Mouse (Mus musculus) forebrain, postnatal 0 days (tissue): ENCODE results near the gene Nrn1. TPM values are rescaled to one million over a fixed set of nuclear protein-coding genes. Genes with fewer than 3 reads are reported as not detected.

Experiments
- ATAC-seq: fragments of 200-750 bp; cut with Nextera tagmentation; 2 replicates; pipeline ENCODE4 v1.8.0; 2017; ENCODE audit warnings: mild to moderate bottlenecking, moderate library complexity
- DNase-seq: peaks from one replicate; pipeline ENCODE4 v3.0.0-alpha.2; 2015
- H3K27ac ChIP-seq: fragments of 300-500 bp; sonication (generic); 2 replicates; pipeline ENCODE4 v1.5.1; 2014; ENCODE audit warnings: low read depth, mild to moderate bottlenecking, antibody characterized with exemption, low read length, moderate library complexity, mixed read lengths
- H3K27me3 ChIP-seq: fragments of 300-500 bp; sonication (generic); 2 replicates; pipeline ENCODE4 v1.6.1; 2014; ENCODE audit warnings: mild to moderate bottlenecking, low read length, mixed read lengths; ENCODE audit not compliant: insufficient read depth
- H3K36me3 ChIP-seq: fragments of 300-500 bp; sonication (generic); 2 replicates; pipeline ENCODE4 v1.6.1; 2014; ENCODE audit warnings: mild to moderate bottlenecking, moderate library complexity; ENCODE audit not compliant: insufficient read depth
- H3K4me1 ChIP-seq: fragments of 300-500 bp; sonication (generic); 2 replicates; pipeline ENCODE4 v1.6.1; 2014; ENCODE audit warnings: antibody characterized with exemption; ENCODE audit not compliant: insufficient read depth
- H3K4me2 ChIP-seq: fragments of 300-500 bp; sonication (generic); 2 replicates; pipeline ENCODE4 v1.6.1; 2014; ENCODE audit warnings: low read depth, mild to moderate bottlenecking, moderate library complexity
- H3K4me3 ChIP-seq: fragments of 300-500 bp; sonication (generic); 2 replicates; pipeline ENCODE4 v1.5.1; 2014; ENCODE audit warnings: low read depth, low read length, mixed read lengths
- H3K9ac ChIP-seq: fragments of 300-500 bp; sonication (generic); 2 replicates; pipeline ENCODE4 v1.6.1; 2014; ENCODE audit warnings: mild to moderate bottlenecking
- H3K9me3 ChIP-seq: fragments of 300-500 bp; sonication (generic); 2 replicates; pipeline ENCODE4 v1.6.1; 2016; ENCODE audit warnings: low read length
- CTCF ChIP-seq: sonication (generic); IDR thresholded peaks from 2 replicates; pipeline ENCODE4 v1.5.1; 2016; ENCODE audit warnings: antibody characterized with exemption, control low read depth, low read depth
- WGBS: fragments of 180-500 bp; shearing (Covaris S2); extraction: QIAGEN DNeasy Blood & Tissue Kit; methylation state at CpG from one replicate; pipeline ENCODE4 v1.1.7; 2014; 5-methylcytosine and 5-hydroxymethylcytosine counted together
- polyA plus RNA-seq: library from polyadenylated mRNA; unstranded; fragments of >200 nt; fragmentation: Nextera tagmentation; extraction: Ambion mirVana; gene quantifications from 2 replicates; pipeline ENCODE4 v1.2.1, GENCODE M21; 2015
- total RNA-seq: library from RNA; depleted of rRNA; stranded (reverse); fragments of >200 nt; gene quantifications from 2 replicates; pipeline ENCODE4 v1.2.3, GENCODE M21; 2014

The Nrn1 gene
- total and polyA plus RNA-seq, 2 experiments from 2014 or later: 35.1 to 57.7 TPM

DNA sequence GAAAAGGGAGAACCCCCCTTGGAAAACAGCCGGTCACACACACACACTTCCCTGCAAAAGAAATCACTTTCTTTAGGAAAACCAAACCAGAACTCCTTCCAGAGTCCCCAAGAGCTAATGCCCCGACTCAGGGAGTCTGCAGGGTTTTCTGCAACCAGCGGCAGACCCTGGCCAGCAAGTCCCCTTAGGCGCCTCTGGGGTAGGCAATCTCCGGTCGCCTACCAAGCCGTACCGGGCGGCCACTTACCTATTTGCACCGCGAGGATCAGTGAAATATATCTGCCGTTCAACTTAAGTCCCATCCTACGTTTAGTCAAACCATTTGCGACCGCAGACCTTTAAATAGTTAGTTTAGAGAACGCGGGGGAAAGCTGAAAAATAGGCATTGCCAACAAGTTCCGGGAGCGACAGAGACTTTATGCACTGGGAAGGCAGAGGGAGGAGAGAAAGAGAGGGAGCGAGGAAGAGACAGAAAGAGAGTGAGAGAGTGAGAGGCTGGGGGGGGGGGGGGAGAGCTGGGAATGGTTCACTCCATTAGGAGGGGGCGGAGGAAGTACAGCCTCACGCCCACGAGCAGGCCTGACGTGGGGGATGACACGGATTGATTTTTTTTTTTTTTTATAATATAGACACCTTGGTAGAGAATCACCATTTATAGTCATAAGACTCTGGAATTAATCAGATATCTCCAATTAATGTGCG is 791 bp downstream of the Nrn1 start:
- ATAC-seq (peak; percentile 20), DNase-seq (peak; percentile 71)
- H3K27ac ChIP-seq: peak overlapping the region; percentile 89
- 2% methylated on average over 26 of the region's 26 CpGs for WGBS
- H3K9me3 ChIP-seq: no peaks in the 10 kb centered on the region
- peaks cover 15% of the 10 kb centered on the region; the same call in 1 of the 2 replicates for H3K27me3 ChIP-seq
- no peak for TF ChIP-seq CTCF
- H3K36me3 ChIP-seq: no peaks in the 10 kb centered on the region
- peak overlapping the region; percentile 44 for H3K4me3 ChIP-seq
- H3K4me2 ChIP-seq: peak overlapping the region; percentile 71
- H3K4me1 ChIP-seq: no peaks in the 10 kb centered on the region
- peak overlapping the region; percentile 60 for H3K9ac ChIP-seq

DNA sequence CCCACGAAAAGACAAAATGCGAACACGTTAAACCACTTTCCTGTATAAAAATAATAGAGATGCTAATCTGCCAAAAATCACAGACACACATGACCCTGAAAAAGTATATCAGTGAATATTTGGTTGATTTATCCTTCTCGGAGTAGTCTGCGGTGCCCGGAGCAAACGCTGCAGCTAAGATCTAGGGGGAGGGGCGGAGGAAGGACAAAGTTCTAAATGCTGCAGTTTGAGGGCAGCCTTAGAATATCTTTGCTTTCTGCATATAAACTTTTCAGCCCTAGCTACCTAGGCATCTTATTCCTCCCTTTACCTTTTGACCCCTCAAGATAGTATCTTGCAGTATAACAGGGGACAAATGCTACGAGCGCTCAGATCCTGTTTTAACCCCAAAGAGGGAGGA is 1.4 kb downstream of the Nrn1 start:
- Histone ChIP-seq H3K4me1 (no peaks in the 10 kb centered on the region), H3K9me3 (no peaks in the 10 kb centered on the region), H3K4me3 (peak overlapping the region; percentile 44), H3K27me3 (peaks cover 17% of the 10 kb centered on the region; the same call in 1 of the 2 replicates), H3K4me2 (peak overlapping the region; percentile 71), H3K27ac (peak overlapping the region; percentile 89), H3K9ac (peak overlapping the region; percentile 56), H3K36me3 (no peaks in the 10 kb centered on the region)
- ATAC-seq (no peak), DNase-seq (no peak)
- no peak for TF ChIP-seq CTCF
- under 1% methylated on average over 10 of the region's 10 CpGs for WGBS

- DNase-seq: peak; percentile 48
- peak overlapping the region; percentile 56 for H3K9ac ChIP-seq
- H3K27me3 ChIP-seq: peaks cover 22% of the 10 kb centered on the region; the same call in 1 of the 2 replicates
- no peak for ATAC-seq
- peak overlapping the region; percentile 71 for H3K4me2 ChIP-seq
- H3K9me3 ChIP-seq: no peaks in the 10 kb centered on the region
- H3K4me1 ChIP-seq: no peaks in the 10 kb centered on the region
- WGBS: 5% methylated on average over 6 of the region's 6 CpGs
- H3K4me3 ChIP-seq: peak overlapping the region; percentile 44
- H3K27ac ChIP-seq: peak overlapping the region; percentile 88
- no peak for TF ChIP-seq CTCF
- H3K36me3 ChIP-seq: no peaks in the 10 kb centered on the region
These were observed 1.9 kb downstream of the Nrn1 start for GRCm38 (mm10) chr13:36732891-36733490.

GRCm38 (mm10) chr13:36731931-36732461 is 2.9 kb downstream of the Nrn1 start:
- H3K27ac ChIP-seq: peak overlapping the region; percentile 88
- peak overlapping the region; percentile 44 for H3K4me3 ChIP-seq
- H3K27me3 ChIP-seq: peaks cover 26% of the 10 kb centered on the region
- H3K4me1 ChIP-seq: no peaks in the 10 kb centered on the region
- no peak for ATAC-seq
- DNase-seq: peak; percentile 77
- no peak for TF ChIP-seq CTCF
- no peaks in the 10 kb centered on the region for H3K36me3 ChIP-seq
- H3K4me2 ChIP-seq: peak overlapping the region; percentile 71
- 1% methylated on average over 23 of the region's 23 CpGs for WGBS
- peak overlapping the region; percentile 56 for H3K9ac ChIP-seq
- H3K9me3 ChIP-seq: no peaks in the 10 kb centered on the region

DNA sequence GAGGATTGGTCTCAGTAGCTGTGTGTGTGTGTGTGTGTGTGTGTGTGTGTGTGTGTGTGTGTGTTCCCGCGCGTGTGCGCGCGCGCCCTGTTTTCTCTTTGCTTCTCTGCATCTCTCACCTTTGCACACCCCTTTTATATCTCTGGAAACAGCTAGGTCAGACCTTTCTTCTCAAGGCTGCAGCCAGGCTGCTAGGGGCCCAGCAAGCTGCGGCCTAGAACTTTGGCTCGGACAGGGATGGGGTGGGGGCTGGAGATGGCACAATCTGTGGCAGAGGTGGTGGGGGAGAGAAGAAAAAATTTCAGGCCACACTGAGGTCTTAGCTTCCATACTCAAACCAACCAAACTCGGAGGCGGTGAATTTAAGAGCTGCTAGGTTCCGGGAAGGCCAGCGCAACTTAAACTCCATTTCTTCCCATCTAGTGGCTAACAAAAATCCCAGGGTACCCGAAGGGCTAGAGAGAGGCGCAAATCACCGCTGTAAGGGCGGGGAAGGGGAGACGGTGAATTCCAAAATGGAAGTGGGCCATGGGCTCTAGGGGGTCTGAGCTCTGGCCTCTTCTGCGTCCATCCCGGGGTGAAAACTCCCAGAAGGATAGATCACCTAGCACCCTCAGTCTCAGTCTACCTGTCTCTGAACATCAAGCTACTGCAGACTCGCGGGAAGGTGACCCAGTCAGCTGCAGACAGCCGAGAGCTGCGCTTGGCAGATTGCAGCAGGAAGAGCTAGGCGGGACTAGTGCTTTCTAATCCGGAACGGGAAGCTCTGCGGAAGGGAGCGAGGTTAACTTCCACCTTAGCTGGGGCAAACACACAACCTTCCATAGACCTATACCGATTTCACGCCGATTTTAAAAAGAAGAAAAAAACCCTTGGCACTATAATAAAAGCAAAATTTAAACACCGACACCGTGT is 3.7 kb downstream of the Nrn1 start:
- Histone ChIP-seq H3K27me3 (peaks cover 26% of the 10 kb centered on the region), H3K4me2 (peak overlapping the region; percentile 71), H3K4me3 (peak overlapping the region; percentile 44), H3K36me3 (no peaks in the 10 kb centered on the region), H3K9ac (peak overlapping the region; percentile 56), H3K4me1 (no peaks in the 10 kb centered on the region), H3K9me3 (no peaks in the 10 kb centered on the region), H3K27ac (peak overlapping the region; percentile 88)
- no peak for TF ChIP-seq CTCF
- 4% methylated on average over 34 of the region's 34 CpGs for WGBS
- DNase-seq (peak; percentile 76), ATAC-seq (peak; percentile 14; the same call in 1 of the 2 replicates)

DNA sequence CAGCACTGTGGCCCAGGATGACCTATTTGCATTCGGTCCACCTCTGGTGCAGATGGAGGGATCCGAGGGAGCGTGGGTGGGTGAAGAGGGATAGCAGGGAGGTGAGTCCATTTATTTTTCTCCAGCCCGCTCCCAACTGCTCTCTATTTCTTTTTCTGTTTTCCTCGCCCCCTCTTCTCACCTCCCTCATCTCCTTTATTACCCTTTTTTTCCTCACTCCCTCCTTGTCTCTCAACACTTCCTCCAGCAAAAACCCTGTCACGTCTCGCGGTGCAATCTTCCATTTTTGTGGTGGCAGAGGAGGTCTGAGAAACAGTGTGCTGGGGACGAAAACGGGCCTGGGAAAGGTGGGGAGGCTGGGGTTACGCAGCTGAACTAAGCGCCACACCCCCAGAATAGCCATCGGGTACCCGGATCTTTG is 4.6 kb downstream of the Nrn1 start:
- Histone ChIP-seq H3K27ac (peak overlapping the region; percentile 55), H3K9ac (peak overlapping the region; percentile 37), H3K4me2 (peak overlapping the region; percentile 71), H3K27me3 (peaks cover 27% of the 10 kb centered on the region), H3K9me3 (no peaks in the 10 kb centered on the region), H3K36me3 (no peaks in the 10 kb centered on the region), H3K4me3 (peak overlapping the region; percentile 23), H3K4me1 (no peaks in the 10 kb centered on the region)
- TF ChIP-seq CTCF: no peak
- ATAC-seq (no peak), DNase-seq (no peak)
- 15% methylated on average over 14 of the region's 14 CpGs for WGBS
